Mouse (Mus musculus): ENCODE measurements at regions not wholly inside any gene's neighbourhood (a gene's known extent, or its start where the extent isn't known, plus 50 kb on each side); places are given as distances from the start of the nearest gene placed in this dataset.

DNA sequence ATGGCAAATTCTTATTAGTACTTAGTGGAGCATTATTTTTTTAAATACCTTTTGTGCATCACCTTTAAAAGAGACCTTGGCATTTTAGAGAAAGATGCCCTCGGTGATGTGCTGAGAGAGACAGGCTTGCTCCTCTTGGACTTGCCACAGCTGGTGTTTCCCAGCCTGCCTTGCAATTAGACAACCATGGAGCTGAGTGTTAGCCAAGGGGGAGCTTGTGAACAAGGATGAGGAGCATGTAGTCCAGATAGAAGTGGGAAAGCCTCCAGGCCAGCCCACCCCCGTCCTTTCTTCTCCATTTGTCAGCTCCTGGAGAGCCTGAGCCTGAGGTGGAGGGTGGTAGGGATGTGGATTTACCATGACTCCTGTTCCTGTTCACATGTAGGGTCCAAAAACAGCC, 161.9 kb downstream of the Cct6b start:
- TF ChIP-seq EP300 (IDR thresholded peaks at IDR 0.05) (no peak), CTCF (IDR thresholded peaks at IDR 0.05) (no peak)

Measured in lung, postnatal 0 days (tissue).